Mouse (Mus musculus): ENCODE data around the gene Bahcc1.

Gene Bahcc1

GRCm38 (mm10) chr11:120315832-120316689 lies 83.3 kb downstream of the Bahcc1 start:
- peak; percentile 95 for DNase-seq (ENCODE audit: low spot score)

GRCm38 (mm10) chr11:120316690-120317254 lies 84.0 kb downstream of the Bahcc1 start:
- DNase-seq (ENCODE audit: low spot score), result no peak

GRCm38 (mm10) chr11:120317456-120317855 lies 84.7 kb downstream of the Bahcc1 start:
- no peak for DNase-seq (ENCODE audit: low spot score)

- no peak for DNase-seq (ENCODE audit: low spot score)
These were observed 86.6 kb downstream of the Bahcc1 start for GRCm38 (mm10) chr11:120319310-120319709.

- DNase-seq (ENCODE audit: low spot score), result no peak
These were observed 87.4 kb downstream of the Bahcc1 start for GRCm38 (mm10) chr11:120320156-120320555.

- no peak for DNase-seq (ENCODE audit: low spot score)
These were observed 102.8 kb downstream of the Bahcc1 start for GRCm38 (mm10) chr11:120335431-120336021.

GRCm38 (mm10) chr11:120337447-120337846 lies 104.7 kb downstream of the Bahcc1 start:
- DNase-seq (ENCODE audit: low spot score), result no peak

- DNase-seq (ENCODE audit: low spot score), result no peak
These were observed 106.0 kb downstream of the Bahcc1 start for GRCm38 (mm10) chr11:120338786-120339185.

- DNase-seq (ENCODE audit: low spot score), result no peak
These were observed 107.3 kb downstream of the Bahcc1 start for GRCm38 (mm10) chr11:120339978-120340513.

- no peak for DNase-seq (ENCODE audit: low spot score)
These were observed 108.9 kb downstream of the Bahcc1 start for GRCm38 (mm10) chr11:120341661-120342060.

All from ovary, adult 18-20 months (tissue).